Mouse (Mus musculus) liver, postnatal 0 days (tissue): ENCODE results near the gene Kcnab2. TPM values are rescaled to one million over a fixed set of nuclear protein-coding genes. Genes with fewer than 3 reads are reported as not detected.
A peak's percentile ranks its signal among the peaks of the same experiment; 100 is the strongest.

Experiments used
- ATAC-seq: fragments of 200-750 bp; cut with Nextera tagmentation; 2 replicates; pipeline ENCODE4 v1.8.0; 2017; ENCODE audit warnings: mild to moderate bottlenecking, moderate library complexity
- DNase-seq: peaks from one replicate; pipeline ENCODE4 v3.0.0-alpha.2; 2016
- H3K27ac ChIP-seq: fragments of 300-500 bp; sonication (generic); 2 replicates; pipeline ENCODE4 v1.5.1; 2014; ENCODE audit warnings: antibody characterized with exemption, moderate library complexity, mild to moderate bottlenecking, low read depth
- H3K27me3 ChIP-seq: fragments of 300-500 bp; sonication (generic); 2 replicates; pipeline ENCODE4 v1.6.1; 2014; ENCODE audit warnings: low read length, control low read depth, mixed read lengths; ENCODE audit not compliant: insufficient read depth
- H3K36me3 ChIP-seq: fragments of 300-500 bp; sonication (generic); replicated peaks from 2 replicates; pipeline ENCODE4 v1.6.1; 2014; ENCODE audit warnings: mild to moderate bottlenecking, control low read depth, low read length, moderate library complexity, mixed read lengths; ENCODE audit not compliant: insufficient read depth
- H3K4me1 ChIP-seq: fragments of 300-500 bp; sonication (generic); 2 replicates; pipeline ENCODE4 v1.6.1; 2014; ENCODE audit warnings: antibody characterized with exemption, mild to moderate bottlenecking, control low read depth; ENCODE audit not compliant: insufficient read depth
- H3K4me2 ChIP-seq: fragments of 300-500 bp; sonication (generic); 2 replicates; pipeline ENCODE4 v1.6.1; 2014; ENCODE audit warnings: low read depth, mild to moderate bottlenecking, low read length, moderate library complexity, mixed read lengths
- H3K4me3 ChIP-seq: fragments of 300-500 bp; sonication (generic); 2 replicates; pipeline ENCODE4 v1.5.1; 2014; ENCODE audit warnings: low read depth, low read length
- H3K9ac ChIP-seq: fragments of 300-500 bp; sonication (generic); replicated peaks from 2 replicates; pipeline ENCODE4 v1.6.1; 2014; ENCODE audit warnings: mild to moderate bottlenecking, moderate library complexity
- H3K9me3 ChIP-seq: fragments of 300-500 bp; sonication (generic); 2 replicates; pipeline ENCODE4 v1.6.1; 2016; ENCODE audit warnings: mild to moderate bottlenecking, control low read depth, low read length, mixed read lengths
- CTCF ChIP-seq: sonication (generic); IDR thresholded peaks from 2 replicates; pipeline ENCODE4 v1.5.1; 2016; ENCODE audit warnings: antibody characterized with exemption, low read depth
- EP300 ChIP-seq: IDR thresholded peaks from 2 replicates; pipeline ENCODE4 v1.6.1; 2016; ENCODE audit warnings: antibody characterized with exemption, low read depth, mild to moderate bottlenecking
- WGBS: fragments of 180-500 bp; shearing (Covaris S2); extraction: QIAGEN DNeasy Blood & Tissue Kit; methylation state at CpG from one replicate; pipeline ENCODE4 v1.1.7; 2014; ENCODE audit not compliant: insufficient replicate concordance; 5-methylcytosine and 5-hydroxymethylcytosine counted together
- polyA plus RNA-seq: library from polyadenylated mRNA; unstranded; fragments of >200 nt; fragmentation: Nextera tagmentation; extraction: Ambion mirVana; gene quantifications from 2 replicates; pipeline ENCODE4 v1.2.1, GENCODE M21; 2015

The Kcnab2 gene
- polyA plus RNA-seq, 1 experiment from 2014 or later, result 6.7 TPM

DNA sequence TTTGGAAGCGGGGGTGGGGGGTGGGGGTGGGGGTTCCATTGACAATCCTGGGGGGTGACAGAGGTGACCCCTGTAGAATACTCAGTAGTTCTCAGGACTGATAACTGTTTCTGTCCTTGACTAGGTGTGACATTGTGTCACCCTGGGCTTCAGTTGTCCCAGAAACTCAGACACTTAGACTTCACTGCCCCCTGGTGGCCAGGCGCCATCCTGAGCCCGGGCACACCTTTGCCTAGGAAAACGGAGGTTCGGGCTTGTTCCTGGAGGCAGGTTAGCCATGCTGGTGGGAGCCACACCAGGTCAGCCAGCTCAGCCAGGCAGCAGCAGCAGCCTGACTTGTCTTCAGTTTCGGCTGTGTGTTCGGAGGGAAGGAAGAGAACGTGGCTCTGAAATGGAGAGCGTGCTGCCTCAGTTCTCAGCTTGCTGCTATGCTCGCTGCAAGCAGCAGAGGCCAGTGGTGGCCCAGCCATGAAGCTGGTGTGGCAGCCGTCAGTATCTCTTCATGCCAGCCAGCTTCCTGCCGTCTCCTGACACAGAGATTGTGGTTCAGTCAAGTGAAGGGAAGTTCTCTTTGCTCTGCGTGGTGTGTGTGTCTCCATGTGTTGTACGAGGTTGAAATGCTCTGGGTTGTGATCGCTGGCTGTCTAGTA lies 13.7 kb upstream of the Kcnab2 start:
- H3K9me3 ChIP-seq, result no peaks in the 10 kb centered on the region
- H3K9ac ChIP-seq, result no peak overlapping the region
- H3K4me2 ChIP-seq, result no peak overlapping the region
- H3K27me3 ChIP-seq, result no peaks in the 10 kb centered on the region
- H3K36me3 ChIP-seq, result no peaks in the 10 kb centered on the region
- ATAC-seq (peak; percentile 47), DNase-seq (peak; percentile 67)
- 28% methylated on average over 15 of the region's 15 CpGs for WGBS
- no peaks in the 10 kb centered on the region for H3K4me1 ChIP-seq
- H3K4me3 ChIP-seq, result no peak overlapping the region
- no peak overlapping the region for H3K27ac ChIP-seq
- TF ChIP-seq EP300 (no peak), CTCF (peak; percentile 77)

DNA sequence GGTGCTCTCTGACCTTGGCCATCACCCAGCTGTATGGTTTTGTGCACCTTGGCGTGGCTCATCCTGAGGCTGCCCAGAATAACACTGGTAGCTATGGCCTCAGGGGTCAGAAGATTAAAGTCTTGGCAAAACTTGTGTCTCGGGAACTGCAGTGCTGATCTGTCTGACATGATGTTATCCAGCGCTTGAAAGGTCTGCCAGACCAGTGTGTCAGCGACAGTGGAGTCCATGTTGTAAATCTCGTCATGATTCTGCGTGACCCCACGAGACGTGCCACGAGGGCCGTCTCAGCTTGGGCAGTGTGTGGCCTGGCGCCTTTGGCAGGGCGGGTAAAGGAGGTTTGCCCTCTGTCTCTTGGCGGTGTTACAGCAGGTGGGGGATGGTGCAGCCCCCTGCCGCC lies 12.6 kb upstream of the Kcnab2 start:
- Histone ChIP-seq H3K4me1 (no peaks in the 10 kb centered on the region), H3K9ac (no peak overlapping the region), H3K9me3 (no peaks in the 10 kb centered on the region), H3K27me3 (no peaks in the 10 kb centered on the region), H3K4me2 (no peak overlapping the region), H3K27ac (no peak overlapping the region), H3K4me3 (no peak overlapping the region), H3K36me3 (no peaks in the 10 kb centered on the region)
- DNase-seq (no peak), ATAC-seq (no peak)
- TF ChIP-seq CTCF (no peak), EP300 (no peak)
- 83% methylated on average over 14 of the region's 14 CpGs for WGBS

DNA sequence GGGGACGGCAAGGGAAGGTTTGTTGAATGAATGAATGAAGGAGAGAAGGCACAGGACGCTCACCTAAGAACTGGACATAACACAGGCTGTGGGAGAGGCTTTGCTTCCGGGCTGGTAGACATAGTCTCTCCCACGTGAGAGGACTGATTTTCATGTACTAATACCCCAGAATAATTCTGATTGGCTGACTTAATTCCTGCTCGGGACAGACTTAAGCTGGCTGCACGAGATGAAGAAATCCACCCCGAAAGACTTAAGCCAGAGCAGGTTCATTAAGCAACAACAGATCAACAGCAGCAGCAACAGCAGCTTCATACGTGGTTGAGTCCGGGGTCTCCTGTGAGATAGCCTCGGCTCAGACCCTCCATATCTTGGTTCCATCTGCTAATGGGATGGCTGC lies 10.4 kb upstream of the Kcnab2 start:
- H3K9me3 ChIP-seq, result no peaks in the 10 kb centered on the region
- no peak for ATAC-seq

DNA sequence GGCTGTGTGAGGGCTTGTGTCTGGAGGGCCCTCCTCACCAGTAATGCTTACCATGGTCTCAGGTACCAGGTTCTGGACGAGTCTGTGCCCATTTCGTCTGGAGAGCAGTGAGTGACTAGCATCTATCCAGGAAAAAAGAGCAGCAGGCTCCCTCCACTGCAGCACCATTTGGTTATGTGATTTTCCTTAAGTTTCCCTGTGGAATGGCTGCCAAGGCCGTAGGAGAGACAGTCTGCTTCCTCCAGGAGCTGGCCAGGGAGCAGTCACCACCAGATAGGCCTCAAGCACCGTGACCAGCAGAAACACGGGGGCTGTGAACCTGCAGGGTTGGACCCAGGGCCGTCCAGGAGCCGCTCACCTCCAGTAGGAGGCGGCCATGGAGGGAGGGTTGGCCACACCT lies 2.8 kb upstream of the Kcnab2 start:
- H3K4me3 ChIP-seq, result no peak overlapping the region
- H3K27ac ChIP-seq, result no peak overlapping the region
- no peak for DNase-seq
- ATAC-seq, result no peak
- peaks cover 6% of the 10 kb centered on the region for H3K4me1 ChIP-seq
- no peak overlapping the region for H3K9ac ChIP-seq
- TF ChIP-seq CTCF (no peak), EP300 (no peak)
- 47% methylated on average over 8 of the region's 8 CpGs for WGBS
- H3K4me2 ChIP-seq, result no peak overlapping the region
- H3K9me3 ChIP-seq, result no peaks in the 10 kb centered on the region
- H3K27me3 ChIP-seq, result peaks cover 16% of the 10 kb centered on the region
- H3K36me3 ChIP-seq, result no peaks in the 10 kb centered on the region

More for the DNA sequence above, 10.4 kb upstream of the Kcnab2 start:
- Histone ChIP-seq H3K4me2 (no peak overlapping the region), H3K4me3 (no peak overlapping the region), H3K27ac (no peak overlapping the region), H3K36me3 (no peaks in the 10 kb centered on the region), H3K9ac (no peak overlapping the region), H3K4me1 (no peaks in the 10 kb centered on the region), H3K27me3 (no peaks in the 10 kb centered on the region)
- DNase-seq, result no peak
- no peak for TF ChIP-seq CTCF
- no peak for TF ChIP-seq EP300
- WGBS, result 69% methylated on average over 10 of the region's 10 CpGs

DNA sequence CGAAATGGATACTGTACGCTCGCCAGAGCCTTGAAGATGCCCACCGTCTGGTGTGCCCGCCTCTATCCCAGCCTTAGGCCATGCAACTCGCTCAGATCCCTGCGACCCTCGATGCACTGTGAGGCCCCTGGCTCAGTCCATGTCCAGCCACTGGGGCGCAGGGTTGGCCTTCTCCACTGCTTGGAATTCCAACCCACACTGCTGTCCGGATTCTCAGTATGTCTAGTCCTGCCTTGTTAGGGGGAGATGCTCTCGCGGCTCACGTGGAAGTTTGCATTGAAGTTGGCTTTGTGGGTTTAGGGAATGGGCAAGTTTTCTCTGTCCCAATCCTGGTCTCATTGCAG lies 525 bp upstream of the Kcnab2 start:
- Histone ChIP-seq H3K9ac (peak overlapping the region; percentile 58; the same call in 1 of the 2 replicates), H3K4me3 (peak overlapping the region; percentile 51), H3K4me1 (peaks cover 6% of the 10 kb centered on the region), H3K9me3 (no peaks in the 10 kb centered on the region), H3K27ac (no peak overlapping the region), H3K27me3 (peaks cover 20% of the 10 kb centered on the region), H3K36me3 (no peaks in the 10 kb centered on the region), H3K4me2 (peak overlapping the region; percentile 69)
- no peak for ATAC-seq
- 2% methylated on average over 13 of the region's 13 CpGs for WGBS
- TF ChIP-seq CTCF (no peak), EP300 (no peak)
- no peak for DNase-seq

DNA sequence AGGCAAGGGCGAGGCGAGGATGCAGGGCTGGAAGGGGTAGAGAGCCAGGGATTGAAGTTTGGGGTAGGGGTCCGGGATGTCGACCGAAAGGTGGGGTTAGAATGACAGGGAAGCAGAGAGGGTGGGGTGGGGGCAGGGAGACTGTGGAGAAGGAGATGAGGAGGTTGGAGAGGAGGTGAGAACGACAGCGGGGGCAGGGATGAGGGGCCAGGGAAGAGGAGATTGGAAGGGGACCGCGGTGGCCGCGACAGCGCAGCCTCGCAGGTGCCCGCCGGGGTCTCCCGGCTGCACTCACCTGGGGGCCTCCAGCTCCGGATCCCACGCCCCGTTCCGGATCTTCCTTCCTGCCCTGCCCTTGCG lies 585 bp downstream of the Kcnab2 start:
- Histone ChIP-seq H3K4me2 (peak overlapping the region; percentile 69), H3K36me3 (no peaks in the 10 kb centered on the region), H3K9me3 (no peaks in the 10 kb centered on the region), H3K4me3 (peak overlapping the region; percentile 51), H3K4me1 (peaks cover 6% of the 10 kb centered on the region), H3K9ac (no peak overlapping the region), H3K27me3 (peaks cover 20% of the 10 kb centered on the region), H3K27ac (no peak overlapping the region)
- DNase-seq, result no peak
- ATAC-seq, result no peak
- no peak for TF ChIP-seq CTCF
- TF ChIP-seq EP300, result no peak
- under 1% methylated on average over 20 of the region's 21 CpGs for WGBS
